Mouse (Mus musculus): ENCODE measurements at regions not wholly inside any gene's neighbourhood (a gene's known extent, or its start where the extent isn't known, plus 50 kb on each side); places are given as distances from the start of the nearest gene placed in this dataset.

DNA sequence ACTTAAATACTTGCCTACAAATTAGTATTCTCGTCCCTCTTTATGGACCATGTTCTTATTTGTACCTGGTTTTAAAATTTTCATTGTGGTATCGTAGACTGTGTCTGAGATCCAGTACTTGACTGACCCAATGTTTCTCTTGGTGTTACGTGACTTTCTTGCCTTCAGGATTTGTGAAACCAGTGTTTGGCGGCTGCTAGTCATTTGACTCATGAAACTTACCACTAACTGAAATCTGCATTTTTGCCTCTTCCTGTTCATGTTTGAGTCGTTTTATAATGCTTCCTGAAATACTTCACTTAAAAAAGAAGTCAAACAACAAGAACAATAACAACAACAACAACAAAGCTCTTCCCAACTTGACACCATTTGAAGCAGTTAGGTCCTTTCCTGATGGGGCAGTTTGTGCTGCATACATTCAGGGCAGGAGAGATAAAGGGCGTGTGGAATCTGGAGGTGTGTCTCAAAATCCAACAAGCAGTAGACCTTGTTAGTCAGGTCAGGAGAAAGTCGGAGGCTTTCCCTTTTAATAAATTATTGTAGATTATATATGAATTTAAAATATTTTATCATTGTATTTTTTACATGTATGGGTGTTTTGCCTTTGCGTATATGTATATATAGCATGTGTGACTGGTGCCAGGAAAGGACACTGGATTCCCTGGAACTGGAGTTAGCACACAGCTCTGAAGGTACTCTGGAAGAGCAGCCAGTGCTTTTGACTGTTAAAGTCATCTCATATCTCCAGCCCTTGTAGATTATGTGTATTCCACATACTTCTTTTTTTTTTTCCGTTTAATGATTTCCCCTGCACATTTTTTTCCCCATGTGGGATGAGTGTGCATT is 80.8 kb upstream of the Cdkn2b start:
- TF ChIP-seq CTCF (IDR thresholded peaks at IDR 0.05; ENCODE audit: insufficient read depth, low read length) (no peak), POLR2A (IDR thresholded peaks at IDR 0.05; ENCODE audit: borderline replicate concordance, extremely low read depth, low read depth, low read length) (no peak)
